Mouse (Mus musculus) brain, embryonic 14.5 days (tissue): ENCODE measurements around the gene Hebp2.

ENCODE experiments used
- CTCF ChIP-seq: fragments of 200-500 bp; IDR thresholded peaks from 2 replicates; pipeline ENCODE4 v1.5.1; 2012; ENCODE audit warnings: inconsistent platforms, mild to moderate bottlenecking, moderate library complexity, borderline replicate concordance; ENCODE audit not compliant: insufficient read depth, insufficient read length; ENCODE audit errors: extremely low read depth
- POLR2A ChIP-seq: fragments of 200-500 bp; IDR thresholded peaks from 2 replicates; pipeline ENCODE4 v1.6.1; 2012; ENCODE audit warnings: mild to moderate bottlenecking, inconsistent platforms, borderline replicate concordance; ENCODE audit not compliant: poor library complexity, insufficient read depth, insufficient read length, severe bottlenecking; ENCODE audit errors: extremely low read depth

DNA sequence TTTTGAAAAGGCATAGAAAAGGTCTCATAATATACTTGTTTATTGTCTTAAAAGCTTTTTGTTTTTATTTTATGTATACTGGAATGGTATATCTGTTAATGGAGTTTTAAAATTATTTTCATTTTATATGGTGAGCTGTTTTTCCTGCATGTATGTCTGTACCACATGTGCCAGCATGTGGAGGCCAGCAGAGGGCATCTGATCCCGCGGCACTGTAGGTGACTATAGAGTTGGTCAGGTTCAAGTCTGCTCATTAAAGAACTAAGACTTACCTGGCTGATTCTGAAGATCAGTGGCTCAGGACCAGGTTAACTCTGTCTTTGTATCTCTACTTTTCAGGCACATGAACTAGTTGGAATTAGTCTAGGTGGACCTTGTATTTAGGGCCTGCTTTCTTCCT, 26.7 kb upstream of the Hebp2 start:
- TF ChIP-seq CTCF (peak; percentile 48; the same call in 1 of the 2 replicates), POLR2A (no peak)
